Mouse (Mus musculus) thymus, postnatal 14 days (tissue): Measurements from ENCODE around the gene Ispd.
A peak's percentile ranks its signal among the peaks of the same experiment; 100 is the strongest.

ENCODE experiments used
- DNase-seq: peaks from one replicate; pipeline ENCODE4 v3.0.0; 2021

Ispd gene

GRCm38 (mm10) chr12:36570414-36571095 lies 189.3 kb downstream of the Ispd start:
- DNase-seq: no peak

- no peak for DNase-seq
These were observed 203.6 kb downstream of the Ispd start for GRCm38 (mm10) chr12:36584828-36585227.

- no peak for DNase-seq
These were observed 216.4 kb downstream of the Ispd start for GRCm38 (mm10) chr12:36597539-36598250.

GRCm38 (mm10) chr12:36621960-36622736 lies 240.9 kb downstream of the Ispd start:
- no peak for DNase-seq

- DNase-seq: no peak
These were observed 246.0 kb downstream of the Ispd start for GRCm38 (mm10) chr12:36627204-36627603.

GRCm38 (mm10) chr12:36632427-36632826 lies 251.2 kb downstream of the Ispd start:
- DNase-seq: no peak

- DNase-seq: no peak
These were observed 266.3 kb downstream of the Ispd start for GRCm38 (mm10) chr12:36647514-36647913.

- DNase-seq: no peak
These were observed 281.2 kb downstream of the Ispd start for GRCm38 (mm10) chr12:36662496-36662895.

GRCm38 (mm10) chr12:36664783-36665182 lies 283.5 kb downstream of the Ispd start:
- no peak for DNase-seq

- DNase-seq: no peak
These were observed 285.5 kb downstream of the Ispd start for GRCm38 (mm10) chr12:36666771-36667170.

- DNase-seq: no peak
These were observed 289.1 kb downstream of the Ispd start for GRCm38 (mm10) chr12:36670164-36670908.

- DNase-seq: no peak
These were observed 289.8 kb downstream of the Ispd start for GRCm38 (mm10) chr12:36670915-36671579.

- no peak for DNase-seq
These were observed 293.2 kb downstream of the Ispd start for GRCm38 (mm10) chr12:36674481-36674880.

- DNase-seq: no peak
These were observed 297.0 kb downstream of the Ispd start for GRCm38 (mm10) chr12:36678220-36678619.

- DNase-seq: no peak
These were observed 299.7 kb downstream of the Ispd start for GRCm38 (mm10) chr12:36680883-36681505.

- no peak for DNase-seq
These were observed 300.5 kb downstream of the Ispd start for GRCm38 (mm10) chr12:36681779-36682178.

- DNase-seq: no peak
These were observed 312.8 kb downstream of the Ispd start for GRCm38 (mm10) chr12:36694072-36694471.

GRCm38 (mm10) chr12:36704380-36704779 lies 323.1 kb downstream of the Ispd start:
- DNase-seq: no peak

GRCm38 (mm10) chr12:36708810-36709209 lies 327.6 kb downstream of the Ispd start:
- no peak for DNase-seq

- DNase-seq: peak; percentile 9
These were observed 332.8 kb downstream of the Ispd start for GRCm38 (mm10) chr12:36713866-36714662.

- DNase-seq: no peak
These were observed 336.3 kb downstream of the Ispd start for GRCm38 (mm10) chr12:36717526-36717925.
